Mouse (Mus musculus) adipocyte (in vitro differentiated cells): ENCODE measurements around the gene Pa2g4.
"Not testable (repeated sequence)": the region's sequence is repeated elsewhere in the genome, so short reads cannot be mapped to it uniquely, and the experiment has no call there.

Source experiments
- DNase-seq: peaks from one replicate; pipeline ENCODE4 v3.0.0-alpha.2; 2016; ENCODE audit warnings: low spot score

The Pa2g4 gene

DNA sequence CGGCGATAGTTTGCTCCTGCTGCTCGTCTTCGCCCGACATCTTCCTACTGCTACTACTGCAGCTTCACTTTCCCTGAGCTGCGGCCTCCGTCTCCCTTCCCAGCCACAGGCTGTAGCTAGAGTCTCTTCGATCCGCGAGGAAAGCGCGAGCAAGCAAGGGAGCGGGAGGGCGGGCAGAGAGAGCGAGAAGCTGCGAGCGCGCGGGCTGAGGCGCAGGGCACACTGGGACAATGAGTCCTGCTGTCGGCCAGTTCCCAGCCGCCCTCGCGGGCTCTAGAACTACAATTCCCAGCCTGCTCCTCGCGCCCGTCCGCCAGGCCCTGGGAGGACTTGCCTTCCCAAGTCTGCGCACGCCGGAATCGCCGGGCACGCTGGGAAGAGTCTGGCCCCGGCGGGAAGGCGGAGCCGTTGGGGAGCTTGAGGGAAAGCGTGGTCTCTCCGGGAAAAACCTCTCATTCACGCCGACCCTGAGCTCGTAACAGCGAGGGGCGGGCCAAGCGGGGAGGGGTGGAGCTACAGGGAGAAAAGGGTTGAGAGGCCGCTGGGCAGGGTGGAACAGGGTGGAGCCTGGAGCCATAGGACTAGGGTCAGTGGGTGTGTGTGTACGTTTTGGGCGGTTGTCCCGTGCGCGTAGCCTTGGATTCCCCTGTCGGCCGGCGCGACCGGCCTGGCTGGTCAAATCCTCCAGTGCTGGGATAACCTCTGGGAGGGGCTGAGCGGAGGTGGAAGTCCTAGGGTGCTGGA, at the start of gene Pa2g4:
TSS of gene Pa2g4 (minus strand) at position 200 of the 744 bp plus-strand sequence.
- DNase-seq, result peak; percentile 98

DNA sequence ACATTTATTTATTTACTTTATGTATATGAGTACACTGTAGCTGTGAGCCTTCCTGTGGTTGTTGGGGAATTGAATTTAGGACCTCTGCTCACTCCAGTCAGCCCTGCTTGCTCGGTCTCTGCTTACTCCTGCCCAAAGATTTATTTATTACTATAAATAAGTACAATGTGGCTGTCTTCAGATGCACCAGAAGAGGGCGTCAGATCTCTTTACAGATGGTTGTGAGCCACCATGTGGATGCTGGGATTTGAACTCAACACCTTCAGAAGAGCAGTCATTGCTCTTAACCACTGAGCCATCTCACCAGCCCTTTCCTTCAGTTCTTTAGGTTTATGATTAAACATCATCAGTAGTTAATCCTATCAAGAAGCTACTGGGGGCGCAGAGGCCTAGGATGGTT, 49.1 kb upstream of the Pa2g4 start:
- no peak for DNase-seq

DNA sequence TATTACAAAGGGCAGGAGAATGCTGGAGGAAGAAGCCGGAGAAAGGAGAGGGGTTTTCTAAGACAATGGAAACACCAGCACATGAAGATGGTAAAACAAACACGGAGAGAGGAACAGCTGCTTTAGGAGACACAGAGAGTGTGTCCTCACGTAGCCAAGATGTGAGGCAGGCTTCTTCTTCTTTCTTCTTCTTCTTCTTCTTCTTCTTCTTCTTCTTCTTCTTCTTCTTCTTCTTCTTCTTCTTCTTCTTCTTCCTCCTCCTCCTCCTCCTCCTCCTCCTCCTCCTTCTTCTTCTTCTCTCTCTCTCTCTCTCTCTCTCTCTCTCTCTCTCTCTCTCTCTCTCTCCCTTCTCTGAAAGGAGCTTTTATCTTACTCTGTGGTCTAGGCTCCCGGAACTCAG, 48.0 kb upstream of the Pa2g4 start:
- not testable (repeated sequence) for DNase-seq

DNA sequence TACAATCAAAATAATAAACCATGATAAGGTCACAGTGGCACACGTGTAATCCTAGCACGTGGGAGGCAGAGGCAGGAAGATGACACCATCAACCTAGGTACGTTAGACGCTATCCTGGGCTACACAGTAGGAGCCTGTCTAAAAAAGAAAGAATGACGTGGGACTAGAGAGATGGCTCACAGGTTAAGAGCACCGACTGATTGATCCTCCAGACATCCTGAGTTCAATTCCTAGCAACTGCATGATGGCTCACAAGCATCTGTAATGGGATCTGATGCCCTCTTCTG, 47.3 kb upstream of the Pa2g4 start:
- no peak for DNase-seq

DNA sequence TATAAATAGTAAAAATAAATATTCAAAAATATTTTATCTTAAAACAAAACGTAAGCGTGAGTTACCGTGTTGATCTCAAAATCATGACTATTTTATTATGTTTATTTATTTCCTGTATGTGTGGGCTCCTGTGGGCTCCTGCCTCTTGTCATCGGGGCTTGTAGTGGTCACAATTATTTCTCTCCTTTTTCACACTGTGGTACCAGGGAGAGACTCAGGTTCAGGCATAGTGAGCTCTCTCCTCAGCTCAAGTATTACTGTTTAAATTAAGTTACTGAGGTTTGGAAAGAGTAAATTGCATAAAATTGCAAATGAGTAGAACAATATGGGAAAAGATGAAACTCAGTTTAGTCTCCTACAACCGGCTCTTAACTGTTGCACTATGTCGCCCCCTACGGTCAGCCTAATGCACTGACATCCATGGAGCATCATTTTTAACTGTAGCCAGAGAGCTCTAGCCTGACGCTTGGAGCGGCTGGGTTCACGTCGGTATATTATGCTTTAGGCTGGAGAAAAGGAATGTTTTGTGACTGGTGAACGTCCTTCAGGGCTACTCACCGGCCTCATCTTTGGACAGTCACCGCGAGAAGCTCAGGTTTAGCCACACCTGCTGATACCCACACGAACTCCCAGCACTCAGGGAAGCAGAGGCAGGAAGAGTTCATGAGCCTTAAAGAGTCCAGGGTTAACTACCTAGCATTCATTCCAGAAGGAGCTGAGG, 46.8 kb upstream of the Pa2g4 start:
- DNase-seq, result peak; percentile 86

DNA sequence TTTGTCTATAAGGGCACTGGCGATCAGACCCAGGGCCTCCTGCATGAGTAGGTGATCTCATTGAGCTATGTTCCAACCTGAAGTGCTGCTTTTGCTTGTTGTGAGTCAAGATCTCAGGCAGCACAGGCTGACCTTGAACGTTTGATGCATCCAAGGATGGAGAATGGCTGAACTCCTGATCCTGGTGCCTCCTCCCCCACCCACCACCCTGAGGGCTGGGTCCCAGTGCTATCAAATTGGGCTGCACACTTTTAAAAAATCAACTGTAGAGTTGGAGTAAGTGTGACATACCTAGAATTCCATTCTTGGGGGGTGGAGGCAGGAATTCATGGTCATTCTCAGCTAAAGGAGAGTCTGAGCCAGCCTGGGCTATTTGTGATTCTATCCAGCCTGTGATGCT, 40.7 kb upstream of the Pa2g4 start:
- no peak for DNase-seq

DNA sequence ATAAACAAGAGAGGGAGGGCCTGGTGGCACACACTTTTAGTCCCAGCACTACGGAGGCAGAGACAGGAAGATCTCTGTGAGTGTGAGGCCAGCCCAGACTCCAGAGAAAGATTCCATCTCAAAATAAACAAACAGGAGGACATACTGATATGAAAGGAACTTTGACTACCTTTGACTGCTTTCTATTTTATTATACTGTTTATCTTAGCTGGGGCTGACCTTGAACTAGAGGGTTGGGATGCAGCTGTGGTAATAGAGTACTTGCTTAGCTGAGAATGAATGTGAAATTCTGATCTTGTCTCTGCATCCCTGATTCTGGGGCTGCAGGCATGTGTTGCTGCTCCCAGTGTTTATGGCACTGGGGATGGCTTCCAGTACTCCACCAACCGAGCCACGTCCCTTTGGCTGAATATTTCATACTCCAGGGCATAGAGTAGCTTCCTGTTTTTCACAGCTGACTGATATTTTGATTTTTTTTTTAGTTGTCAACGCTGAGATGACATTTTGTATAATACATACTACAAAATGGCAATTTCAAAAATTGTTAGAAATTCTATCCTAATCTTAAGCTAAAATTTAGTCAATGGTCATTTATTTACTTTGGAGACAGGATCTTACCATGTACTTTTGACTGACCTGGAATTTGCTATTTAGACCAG, 36.8 kb upstream of the Pa2g4 start:
- no peak for DNase-seq

DNA sequence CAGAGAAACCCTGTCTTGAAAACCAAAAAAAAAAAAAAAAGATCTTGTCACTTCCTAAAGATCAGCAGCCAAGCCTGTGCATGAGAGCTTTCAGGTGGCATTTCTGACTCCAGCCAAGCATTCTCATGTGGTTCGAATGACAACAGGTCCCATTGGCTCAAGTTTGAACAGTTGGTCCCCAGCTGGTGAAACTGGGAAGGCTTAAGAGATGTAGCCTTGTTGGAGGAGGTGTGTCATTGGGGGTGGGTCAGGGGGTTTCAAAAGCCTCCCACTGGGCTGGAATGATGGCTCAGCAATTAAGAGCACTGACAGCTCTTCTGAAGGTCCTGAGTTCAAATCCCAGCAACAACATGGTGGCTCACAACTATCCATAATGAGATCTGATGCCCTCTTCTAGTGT, 35.7 kb upstream of the Pa2g4 start:
- no peak for DNase-seq

DNA sequence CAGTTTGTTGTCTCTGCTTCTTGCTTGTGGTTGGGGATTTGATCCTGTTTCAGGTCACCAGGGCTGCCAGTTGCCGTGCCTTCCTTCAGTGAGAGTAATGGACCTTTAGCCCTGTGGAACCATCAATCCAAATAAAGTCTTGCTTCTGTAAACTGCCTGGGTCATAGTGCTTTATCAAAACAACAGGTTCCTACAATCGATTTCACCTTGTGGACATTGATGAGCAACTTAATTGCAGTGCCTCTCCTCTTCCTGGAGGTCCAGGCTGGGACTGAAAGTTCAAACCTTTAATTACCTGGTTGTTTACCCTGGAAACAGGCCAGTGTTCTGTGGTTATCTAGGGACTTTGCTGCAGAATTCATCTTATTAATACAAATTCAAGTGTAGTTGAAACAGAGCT, 32.7 kb upstream of the Pa2g4 start:
- no peak for DNase-seq

DNA sequence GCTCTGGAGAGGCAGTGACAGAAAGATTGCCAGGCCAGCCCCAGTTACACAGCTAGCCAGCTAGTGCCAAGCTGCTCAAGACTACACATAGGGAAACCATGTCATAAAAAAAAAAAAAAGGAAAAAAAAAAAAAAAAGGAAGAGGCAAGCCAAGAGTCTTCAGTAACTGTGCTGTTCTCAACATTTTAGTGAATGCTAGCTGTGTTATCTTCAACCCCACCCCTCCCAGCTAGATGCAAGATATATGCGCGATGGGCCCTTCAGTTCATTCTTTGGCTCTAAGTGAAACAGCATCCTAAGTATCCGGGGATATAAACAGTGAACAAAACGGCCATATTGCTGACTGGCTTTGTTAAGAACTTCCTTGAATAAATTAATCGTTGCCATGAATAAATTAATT, 27.0 kb upstream of the Pa2g4 start:
- no peak for DNase-seq

DNA sequence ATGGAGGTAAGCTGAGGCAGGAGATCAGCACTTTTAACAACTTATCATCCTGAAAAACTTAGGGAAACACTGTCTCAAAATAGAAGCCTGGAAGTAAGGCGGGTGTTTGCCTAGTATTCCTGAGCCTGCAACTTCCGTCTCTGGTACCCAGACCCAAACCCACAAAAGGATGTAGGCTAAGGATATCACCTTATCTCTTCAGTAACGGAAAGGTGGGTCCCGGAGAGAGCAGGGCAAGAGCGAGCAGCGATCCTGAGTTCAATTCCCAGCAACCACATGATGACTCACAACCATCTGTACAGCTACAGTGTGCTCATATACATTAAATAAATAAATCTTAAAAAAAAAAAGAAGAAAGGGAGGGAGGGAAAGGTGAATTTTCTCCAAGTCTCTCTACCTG, 25.6 kb upstream of the Pa2g4 start:
- DNase-seq, result no peak

DNA sequence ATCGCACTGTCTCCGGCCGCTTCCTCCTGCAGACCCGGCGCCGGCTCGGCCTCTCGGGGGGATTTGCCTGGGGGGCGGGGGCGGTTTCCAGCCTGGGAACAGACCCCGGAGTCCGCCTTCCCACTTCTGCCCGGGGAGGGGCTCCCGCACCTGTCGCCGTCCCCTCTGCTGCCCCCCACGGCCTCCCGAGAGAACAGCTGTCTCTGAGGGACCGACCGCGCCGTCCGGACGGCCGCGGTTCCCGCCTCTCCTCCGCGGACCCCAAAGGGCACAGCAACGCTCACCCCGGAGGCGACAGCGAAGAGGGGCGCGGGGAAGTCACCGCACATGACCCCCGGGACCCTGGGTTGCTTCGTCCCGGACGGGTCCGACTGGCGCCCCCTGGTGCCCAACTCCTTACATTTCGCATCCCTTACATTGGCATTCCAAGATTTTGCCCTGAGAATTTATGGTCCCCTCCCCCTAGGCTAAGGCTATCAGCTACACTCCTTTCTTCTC, 24.5 kb upstream of the Pa2g4 start:
- DNase-seq, result no peak

DNA sequence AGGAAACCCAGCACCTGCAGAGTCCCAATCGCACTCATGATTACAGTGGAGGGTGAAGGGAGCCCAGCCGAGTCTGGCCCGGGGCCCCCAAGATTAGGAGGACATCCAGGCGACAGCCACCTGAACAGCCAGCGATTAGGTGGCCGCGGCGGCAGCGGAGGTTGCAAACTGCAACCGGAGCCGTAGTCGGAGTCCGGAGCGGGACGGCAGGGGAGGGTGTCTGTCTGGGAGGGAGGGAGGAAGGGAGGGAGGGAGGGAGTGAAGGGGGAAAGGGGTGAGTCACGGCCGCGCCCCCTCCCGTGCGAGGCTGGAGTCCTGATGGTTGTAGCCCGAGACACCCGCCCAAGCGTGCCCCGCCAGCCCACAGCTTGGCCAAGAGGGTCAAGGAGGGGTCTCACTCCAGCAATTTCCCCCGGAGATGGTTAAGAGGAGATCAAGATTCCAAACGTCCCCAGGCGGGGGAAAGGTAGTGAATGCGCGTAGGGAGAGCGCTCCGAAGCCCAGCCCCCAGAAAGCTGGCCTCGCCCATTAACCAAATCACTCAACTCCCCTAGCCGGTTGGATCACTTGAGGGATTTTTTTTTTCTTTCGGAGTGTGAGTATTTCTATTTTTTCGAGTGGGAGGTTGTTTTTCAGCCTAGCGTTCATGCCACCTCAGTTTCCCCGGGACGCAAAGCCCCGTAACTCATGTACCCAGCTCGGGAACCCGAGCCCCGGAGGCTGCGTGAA, 23.8 kb upstream of the Pa2g4 start, which contains the start of gene Erbb3:
TSS of gene Erbb3 (minus strand) at position 189 of the 729 bp plus-strand sequence.
- DNase-seq, result no peak

DNA sequence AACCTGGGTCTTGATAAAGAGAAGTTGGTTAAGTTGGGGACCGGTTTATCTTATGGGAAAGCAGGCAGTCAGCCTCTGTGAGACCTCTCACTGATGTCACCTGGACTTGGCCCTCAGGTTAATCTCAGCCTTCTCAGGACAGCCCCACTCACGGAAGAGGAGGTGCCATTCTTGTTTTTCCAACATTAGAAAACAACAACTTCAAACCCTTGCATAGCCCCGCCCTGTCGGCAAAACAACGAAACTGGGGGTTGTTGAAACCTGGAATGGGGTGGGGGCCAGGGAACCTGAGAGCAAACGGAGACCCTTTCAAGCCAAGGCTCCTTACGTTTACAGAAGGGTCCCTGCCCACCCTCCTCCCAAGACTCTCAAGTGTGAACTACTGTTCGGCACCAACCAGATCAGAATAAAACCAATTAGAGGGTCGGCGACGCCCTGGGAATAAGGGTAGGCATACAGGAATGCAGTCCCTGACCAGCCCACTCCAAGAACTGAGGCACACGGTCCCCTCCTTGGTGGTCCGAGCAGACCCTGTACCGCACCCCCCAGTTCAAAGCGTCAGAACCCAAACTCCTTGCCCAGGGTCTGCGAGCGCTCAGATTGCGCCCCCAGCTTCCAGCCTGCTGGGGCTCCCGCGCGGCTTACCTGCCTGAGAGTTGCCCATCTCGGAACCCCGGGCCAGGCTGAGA, 23.1 kb upstream of the Pa2g4 start:
- DNase-seq, result no peak

DNA sequence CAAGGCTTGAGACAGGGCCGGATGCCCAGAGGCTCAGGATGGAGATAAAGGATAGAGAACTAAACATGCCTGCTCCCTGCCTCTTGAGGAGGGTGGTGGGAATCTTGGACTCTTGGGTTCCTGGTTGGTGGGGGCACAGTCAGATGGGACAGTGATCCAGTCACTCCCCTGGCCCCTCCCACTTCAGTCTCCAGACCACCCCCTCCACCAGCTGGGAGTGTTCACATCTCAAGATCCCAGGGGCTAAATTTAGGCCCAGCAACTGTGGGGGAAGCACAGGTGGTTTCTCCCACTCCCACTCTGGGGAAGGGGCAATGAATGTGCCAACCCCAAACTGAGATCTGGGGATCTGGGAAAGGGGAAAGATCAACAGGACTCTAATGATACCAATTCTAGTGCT, 22.3 kb upstream of the Pa2g4 start:
- no peak for DNase-seq

DNA sequence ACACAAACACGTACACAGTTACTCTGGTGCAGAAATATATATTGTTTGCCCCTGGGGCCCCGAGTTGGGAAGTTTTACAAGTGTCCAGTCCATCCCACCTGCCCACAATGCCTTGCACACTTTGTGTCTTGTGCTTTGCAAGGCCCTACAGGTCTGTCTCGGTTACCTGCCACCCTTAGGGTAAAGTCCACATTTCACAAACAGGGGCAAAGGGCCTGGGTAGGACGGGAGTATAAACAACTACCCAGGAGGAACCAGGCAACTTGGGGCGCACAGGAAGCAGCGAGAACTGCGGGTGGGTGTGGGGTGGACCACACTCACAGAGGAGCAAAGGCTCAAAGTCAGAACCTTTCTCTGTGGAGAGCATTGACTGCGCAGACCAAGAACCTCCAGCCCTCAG, 21.9 kb upstream of the Pa2g4 start:
- no peak for DNase-seq

DNA sequence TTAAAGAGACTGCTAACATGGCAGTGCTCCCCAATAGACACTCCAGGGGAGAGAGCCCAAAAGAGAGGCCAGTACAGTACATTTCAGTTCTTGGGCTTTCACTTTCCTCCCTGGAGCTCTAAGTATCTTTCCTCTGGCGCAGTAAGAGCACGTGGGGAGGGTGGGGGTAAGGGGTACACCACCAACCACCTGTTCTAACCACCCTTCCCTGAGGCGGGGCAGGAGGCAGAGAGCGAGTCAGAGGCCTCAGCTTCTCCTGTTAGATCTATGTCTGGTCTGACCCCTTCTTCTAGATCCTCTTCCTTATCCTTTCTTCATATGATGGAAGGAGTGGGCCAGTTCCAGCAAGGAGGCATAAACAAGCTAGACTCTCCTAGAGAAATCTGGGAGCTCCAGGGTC, 21.3 kb upstream of the Pa2g4 start:
- no peak for DNase-seq

DNA sequence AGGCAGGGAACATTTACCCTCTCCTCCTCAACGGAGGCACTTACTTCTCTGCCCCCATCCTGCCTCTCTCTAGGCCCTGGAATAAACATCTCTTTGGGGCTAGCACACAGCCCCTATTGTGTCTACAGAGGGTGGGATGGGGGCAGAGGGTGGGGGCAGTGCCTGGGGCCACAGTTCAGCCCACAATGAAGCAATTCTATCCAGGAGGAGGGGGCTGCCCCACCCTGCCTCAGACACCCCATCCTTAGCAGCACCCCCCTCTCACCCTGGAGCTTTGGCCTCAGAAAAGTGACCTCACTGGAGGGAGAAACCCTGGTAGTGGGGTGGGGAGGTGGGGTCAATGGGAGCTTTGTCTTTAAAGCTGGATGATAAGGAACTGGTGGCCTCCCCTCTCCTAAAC, 20.8 kb upstream of the Pa2g4 start:
- DNase-seq, result no peak

DNA sequence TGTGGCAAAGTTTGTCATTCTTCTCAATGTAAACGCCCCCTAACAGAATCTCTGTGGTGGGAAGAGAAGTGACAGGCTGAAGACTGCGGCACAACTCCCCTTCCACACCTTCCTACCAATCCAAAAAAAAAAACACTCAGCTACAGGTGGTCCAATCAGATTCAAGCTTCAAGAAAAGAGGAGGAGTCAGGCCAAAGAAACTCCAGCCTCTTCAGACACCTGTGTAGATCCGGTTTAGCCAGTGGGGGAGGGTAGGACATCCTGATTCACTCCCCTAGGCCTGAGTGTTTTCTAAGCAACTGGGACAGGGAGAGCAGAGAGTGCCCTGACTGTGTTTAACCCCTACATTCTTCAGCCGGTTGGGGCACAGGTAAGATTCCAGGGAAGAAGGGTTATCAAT, 18.6 kb upstream of the Pa2g4 start:
- DNase-seq, result no peak

DNA sequence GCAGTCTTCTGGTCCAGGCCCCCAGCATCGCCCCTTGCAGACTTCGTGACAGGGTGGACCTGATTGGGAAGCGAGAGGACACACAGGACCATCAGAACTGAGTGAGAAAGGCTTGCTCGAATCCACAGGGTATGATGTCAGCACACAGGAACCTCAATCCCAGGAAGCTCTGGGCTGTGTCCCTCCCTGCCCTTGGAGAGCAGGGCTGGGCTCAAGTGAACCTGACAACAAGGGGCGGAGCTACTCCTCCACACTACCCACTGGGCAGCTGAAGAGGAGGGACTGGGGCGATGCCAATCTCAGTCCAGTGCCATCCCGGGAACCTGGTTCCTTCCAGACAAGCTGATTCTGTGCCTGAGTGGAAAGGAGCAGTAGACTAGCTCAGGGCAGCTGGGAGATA, 17.9 kb upstream of the Pa2g4 start:
- no peak for DNase-seq

DNA sequence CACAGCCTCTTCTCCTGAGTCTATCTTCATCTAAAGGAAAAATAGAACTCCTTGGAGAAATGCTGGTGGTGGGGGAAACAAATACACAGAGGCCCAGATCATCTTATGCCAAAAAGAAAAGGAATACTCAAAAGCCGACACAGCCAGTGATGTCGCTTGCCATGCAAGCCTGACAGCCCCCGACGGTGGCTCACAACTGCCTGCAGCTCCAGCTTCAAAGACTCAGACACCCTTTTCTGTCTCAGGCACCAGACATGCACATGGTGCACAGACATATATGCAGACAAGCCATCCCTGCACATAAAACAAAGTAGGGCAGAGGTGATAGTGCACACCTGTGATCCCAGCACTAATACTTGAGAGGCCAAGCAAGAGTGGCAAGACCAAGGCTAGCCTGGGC, 13.9 kb upstream of the Pa2g4 start:
- no peak for DNase-seq

DNA sequence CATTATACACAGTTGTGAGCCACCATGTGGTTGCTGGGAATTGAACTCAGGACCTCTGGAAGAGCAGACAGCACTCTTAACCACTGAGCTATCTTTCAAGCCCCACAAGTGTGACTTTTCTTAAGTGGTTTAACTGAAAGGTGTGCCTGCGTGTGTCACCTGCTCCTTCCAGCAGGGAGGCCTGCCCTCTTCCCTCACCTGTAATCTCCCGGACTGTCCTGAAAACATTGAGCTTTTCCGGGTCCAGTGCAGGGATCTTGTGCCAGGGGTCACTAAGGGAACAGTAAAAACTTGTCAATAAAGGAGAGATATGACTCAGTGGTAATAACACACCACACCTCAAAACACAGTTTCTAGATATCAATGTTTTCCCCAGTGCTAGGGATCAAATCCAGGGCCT, 13.5 kb upstream of the Pa2g4 start:
- no peak for DNase-seq
